Mouse (Mus musculus) forebrain, embryonic 16.5 days (tissue): Measurements from ENCODE around the gene Zik1. TPM values are rescaled to one million over a fixed set of nuclear protein-coding genes. Genes with fewer than 3 reads are reported as not detected.

ENCODE experiments used
- ATAC-seq: fragments of 200-750 bp; cut with Nextera tagmentation; 2 replicates; pipeline ENCODE4 v1.8.0; 2017; ENCODE audit warnings: mild to moderate bottlenecking, moderate library complexity
- H3K27ac ChIP-seq: fragments of 300-500 bp; sonication (generic); 2 replicates; pipeline ENCODE4 v1.5.1; 2014; ENCODE audit warnings: low read length, control low read depth
- H3K27me3 ChIP-seq: fragments of 300-500 bp; sonication (generic); replicated peaks from 2 replicates; pipeline ENCODE4 v1.6.1; 2014; ENCODE audit warnings: low read length; ENCODE audit not compliant: control insufficient read depth, insufficient read depth
- H3K36me3 ChIP-seq: fragments of 300-500 bp; sonication (generic); 2 replicates; pipeline ENCODE4 v1.6.1; 2014; ENCODE audit not compliant: control insufficient read depth, insufficient read depth
- H3K4me1 ChIP-seq: fragments of 300-500 bp; sonication (generic); replicated peaks from 2 replicates; pipeline ENCODE4 v1.6.1; 2014; ENCODE audit warnings: low read length; ENCODE audit not compliant: control insufficient read depth, insufficient read depth
- H3K4me2 ChIP-seq: fragments of 300-500 bp; sonication (generic); 2 replicates; pipeline ENCODE4 v1.6.1; 2014; ENCODE audit warnings: mild to moderate bottlenecking, low read length, control low read depth
- H3K4me3 ChIP-seq: fragments of 300-500 bp; sonication (generic); replicated peaks from 2 replicates; pipeline ENCODE4 v1.5.1; 2014; ENCODE audit warnings: mild to moderate bottlenecking, low read length, control low read depth
- H3K9ac ChIP-seq: fragments of 300-500 bp; sonication (generic); replicated peaks from 2 replicates; pipeline ENCODE4 v1.6.1; 2014; ENCODE audit warnings: low read depth, low read length, control low read depth
- H3K9me3 ChIP-seq: fragments of 300-500 bp; sonication (generic); 2 replicates; pipeline ENCODE4 v1.6.1; 2016; ENCODE audit warnings: low read length; ENCODE audit not compliant: control insufficient read depth
- WGBS: fragments of 180-500 bp; shearing (Covaris S2); extraction: QIAGEN DNeasy Blood & Tissue Kit; methylation state at CpG from one replicate; pipeline ENCODE4 v1.1.7; 2014; 5-methylcytosine and 5-hydroxymethylcytosine counted together
- polyA plus RNA-seq: library from polyadenylated mRNA; unstranded; fragments of >200 nt; fragmentation: Nextera tagmentation; extraction: Ambion mirVana; gene quantifications from 2 replicates; pipeline ENCODE4 v1.2.1, GENCODE M21; 2015

Zik1 gene
- polyA plus RNA-seq, result 56.5 and 62.9 TPM in 2 replicates

- WGBS, result under 1% methylated on average over 33 of the region's 33 CpGs
- peaks cover 12% of the 10 kb centered on the region for H3K4me1 ChIP-seq
- peak within 1 kb of the TSS; percentile 87 for H3K4me2 ChIP-seq
- H3K36me3 ChIP-seq, result peaks cover 26% of the 10 kb centered on the region
- H3K27ac ChIP-seq, result peak within 1 kb of the TSS; percentile 75
- H3K4me3 ChIP-seq, result peak within 1 kb of the TSS; percentile 73
- peak within 1 kb of the TSS; percentile 76 for H3K9ac ChIP-seq
- H3K9me3 ChIP-seq, result no peaks in the 10 kb centered on the region
- peak; percentile 98 for ATAC-seq
- H3K27me3 ChIP-seq, result no peaks in the 10 kb centered on the region
These were observed at the start of gene Zik1 for GRCm38 (mm10) chr7:10494786-10495521. TSS of gene Zik1 (minus strand) at chr7:10495394.

- no peaks in the 10 kb centered on the region for H3K27me3 ChIP-seq
- H3K9me3 ChIP-seq, result no peaks in the 10 kb centered on the region
- peaks cover 20% of the 10 kb centered on the region for H3K36me3 ChIP-seq
- no peak overlapping the region for H3K27ac ChIP-seq
- 30% methylated on average over 6 of the region's 6 CpGs for WGBS
- peak overlapping the region; percentile 59 for H3K4me2 ChIP-seq
- peak overlapping the region; percentile 30; the same call in 1 of the 2 replicates for H3K9ac ChIP-seq
- H3K4me1 ChIP-seq, result peaks cover 12% of the 10 kb centered on the region
- no peak; the same call in 1 of the 2 replicates for ATAC-seq
- H3K4me3 ChIP-seq, result peak overlapping the region; percentile 73
These were observed 384 bp upstream of the Zik1 start for GRCm38 (mm10) chr7:10495578-10495977.

GRCm38 (mm10) chr7:10480588-10481233 lies 14.5 kb downstream of the Zik1 start:
- H3K4me2 ChIP-seq, result peak overlapping the region; percentile 49
- peak; percentile 80 for ATAC-seq
- no peaks in the 10 kb centered on the region for H3K27me3 ChIP-seq
- no peak overlapping the region for H3K27ac ChIP-seq
- WGBS, result 62% methylated on average over 18 of the region's 18 CpGs
- peak overlapping the region; percentile 30; the same call in 1 of the 2 replicates for H3K9ac ChIP-seq
- peak overlapping the region; percentile 37 for H3K4me3 ChIP-seq
- no peaks in the 10 kb centered on the region for H3K9me3 ChIP-seq
- H3K4me1 ChIP-seq, result no peaks in the 10 kb centered on the region
- H3K36me3 ChIP-seq, result no peaks in the 10 kb centered on the region

- Histone ChIP-seq H3K4me2 (no peak overlapping the region), H3K4me3 (no peak overlapping the region), H3K36me3 (no peaks in the 10 kb centered on the region), H3K27me3 (no peaks in the 10 kb centered on the region), H3K9me3 (no peaks in the 10 kb centered on the region), H3K4me1 (no peaks in the 10 kb centered on the region), H3K9ac (no peak overlapping the region), H3K27ac (no peak overlapping the region)
- ATAC-seq, result no peak
These were observed 15.4 kb downstream of the Zik1 start for GRCm38 (mm10) chr7:10479813-10480212.

- H3K4me1 ChIP-seq, result no peaks in the 10 kb centered on the region
- no peak overlapping the region for H3K9ac ChIP-seq
- no peak overlapping the region for H3K27ac ChIP-seq
- H3K36me3 ChIP-seq, result no peaks in the 10 kb centered on the region
- H3K9me3 ChIP-seq, result no peaks in the 10 kb centered on the region; the same call in 1 of the 2 replicates
- no peaks in the 10 kb centered on the region for H3K27me3 ChIP-seq
- 74% methylated on average over 3 of the region's 3 CpGs for WGBS
- ATAC-seq, result no peak
- H3K4me2 ChIP-seq, result no peak overlapping the region
- H3K4me3 ChIP-seq, result no peak overlapping the region
These were observed 37.0 kb downstream of the Zik1 start for GRCm38 (mm10) chr7:10458166-10458565.

GRCm38 (mm10) chr7:10443031-10443430 lies 52.2 kb downstream of the Zik1 start, which contains the start of gene Vmn1r67:
TSS of gene Vmn1r67 (plus strand) at chr7:10443331.
- H3K4me3 ChIP-seq, result no peak within 1 kb of the TSS
- H3K4me2 ChIP-seq, result no peak within 1 kb of the TSS
- H3K36me3 ChIP-seq, result no peaks in the 10 kb centered on the region
- no peak for ATAC-seq
- no peaks in the 10 kb centered on the region for H3K27me3 ChIP-seq
- no peak within 1 kb of the TSS for H3K27ac ChIP-seq
- no peak within 1 kb of the TSS for H3K9ac ChIP-seq
- no peaks in the 10 kb centered on the region for H3K4me1 ChIP-seq
- H3K9me3 ChIP-seq, result peaks cover 7% of the 10 kb centered on the region

Other genes starting within 250 kb of the Zik1 start
- gene Vmn1r66, start 217.4 kb downstream of the Zik1 start, polyA plus RNA-seq, result not detected in 2 replicates
- not detected in 2 replicates for gene Vmn1r67, start 52.1 kb downstream of the Zik1 start, polyA plus RNA-seq
- gene Vmn1r68, start 63.1 kb upstream of the Zik1 start, polyA plus RNA-seq, result not detected in 2 replicates
- gene Vmn1r69, start 118.3 kb upstream of the Zik1 start, polyA plus RNA-seq, result not detected in 2 replicates
- gene Vmn1r70, start 136.1 kb upstream of the Zik1 start, polyA plus RNA-seq, result not detected in 2 replicates
- not detected in 2 replicates for gene Nlrp4b, start 192.4 kb upstream of the Zik1 start, polyA plus RNA-seq